Mouse (Mus musculus): Measurements from ENCODE around the gene Pan3. TPM values are rescaled to one million over a fixed set of nuclear protein-coding genes. Genes with fewer than 3 reads are reported as not detected.
A peak's percentile ranks its signal among the peaks of the same experiment; 100 is the strongest.

The Pan3 gene
- polyA plus RNA-seq, 1 experiment from 2014 or later: 71.9 TPM

DNA sequence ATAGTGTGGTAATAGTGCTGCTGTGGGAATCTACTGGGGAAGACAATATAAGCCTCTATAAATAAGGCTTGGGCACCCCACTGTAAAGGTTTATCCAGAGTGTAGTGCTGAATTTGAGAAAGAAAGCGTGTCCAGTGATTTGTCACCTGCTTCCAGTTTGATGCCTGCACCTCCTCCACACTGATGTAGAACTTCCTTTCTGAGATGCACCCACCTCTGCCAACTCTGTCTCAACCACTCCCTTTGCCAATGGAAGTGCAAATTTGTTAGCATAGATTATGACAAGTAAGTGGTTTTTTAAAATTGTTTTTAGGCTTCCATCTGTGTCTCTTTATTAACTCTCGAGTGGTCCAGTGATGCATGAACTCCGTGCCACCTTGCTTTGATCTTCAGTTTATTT, 33.3 kb downstream of the Pan3 start:
- WGBS: 80% methylated on average over 3 of the region's 3 CpGs

DNA sequence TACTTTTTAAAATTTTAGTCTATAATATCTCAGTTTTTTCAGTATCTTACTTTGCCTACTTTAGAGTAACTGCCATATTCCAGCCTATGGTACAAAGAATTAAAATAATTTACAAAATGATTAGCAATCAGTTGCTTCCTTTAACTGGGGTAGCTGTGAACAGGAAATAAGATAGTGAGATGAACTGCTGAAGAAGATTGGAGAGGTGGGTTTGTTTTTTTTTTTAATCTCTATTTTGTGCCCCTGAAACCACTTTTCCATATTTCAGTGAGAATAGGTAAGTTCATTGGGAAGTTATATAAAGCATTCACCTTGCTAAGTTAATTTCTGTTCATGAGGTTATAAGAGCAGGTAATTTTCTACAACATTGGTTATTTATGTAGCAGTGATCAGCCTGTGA, 36.4 kb downstream of the Pan3 start:
- Histone ChIP-seq H3K4me2 (replicated peaks) (no peak overlapping the region), H3K27ac (replicated peaks) (no peak overlapping the region), H3K27me3 (no peaks in the 10 kb centered on the region), H3K9ac (replicated peaks) (no peak overlapping the region), H3K9me3 (no peaks in the 10 kb centered on the region), H3K36me3 (peaks cover 2% of the 10 kb centered on the region; the same call in 1 of the 2 replicates), H3K4me1 (peaks cover 6% of the 10 kb centered on the region; the same call in 1 of the 2 replicates), H3K4me3 (no peak overlapping the region)
- ATAC-seq (replicated peaks): no peak

More for the DNA sequence above, 33.3 kb downstream of the Pan3 start:
- ATAC-seq (replicated peaks): no peak
- H3K36me3 ChIP-seq: no peaks in the 10 kb centered on the region; the same call in 1 of the 2 replicates
- H3K4me3 ChIP-seq: no peak overlapping the region
- no peak overlapping the region for H3K9ac ChIP-seq (replicated peaks)
- H3K4me2 ChIP-seq (replicated peaks): no peak overlapping the region
- no peaks in the 10 kb centered on the region for H3K9me3 ChIP-seq
- no peaks in the 10 kb centered on the region for H3K27me3 ChIP-seq
- H3K27ac ChIP-seq (replicated peaks): 0 out of 2 replicates have a peak overlapping the region, but pooled peaks have one; percentile 12
- peaks cover 6% of the 10 kb centered on the region; the same call in 1 of the 2 replicates for H3K4me1 ChIP-seq

- Histone ChIP-seq H3K27me3 (no peaks in the 10 kb centered on the region), H3K4me1 (no peaks in the 10 kb centered on the region), H3K4me2 (replicated peaks) (no peak overlapping the region), H3K9ac (replicated peaks) (no peak overlapping the region), H3K27ac (replicated peaks) (no peak overlapping the region), H3K36me3 (peaks cover 2% of the 10 kb centered on the region; the same call in 1 of the 2 replicates), H3K9me3 (no peaks in the 10 kb centered on the region), H3K4me3 (no peak overlapping the region)
- no peak for ATAC-seq (replicated peaks)
- 98% methylated on average over 5 of the region's 5 CpGs for WGBS
Observed at GRCm38 (mm10) chr5:147471163-147471562, 41.2 kb downstream of the Pan3 start.

- WGBS: 88% methylated on average over 6 of the region's 6 CpGs
- H3K4me3 ChIP-seq: no peak overlapping the region
Observed at GRCm38 (mm10) chr5:147473071-147473470, 43.1 kb downstream of the Pan3 start.

GRCm38 (mm10) chr5:147473856-147474255, 43.9 kb downstream of the Pan3 start:
- ATAC-seq (replicated peaks): no peak
- Histone ChIP-seq H3K9me3 (no peaks in the 10 kb centered on the region), H3K27ac (replicated peaks) (no peak overlapping the region), H3K4me3 (no peak overlapping the region), H3K4me1 (no peaks in the 10 kb centered on the region), H3K9ac (replicated peaks) (no peak overlapping the region), H3K4me2 (replicated peaks) (no peak overlapping the region), H3K36me3 (0 out of 2 replicates have a peak, but pooled peaks cover 2% of the 10 kb centered on the region), H3K27me3 (no peaks in the 10 kb centered on the region)
- 89% methylated on average over 3 of the region's 3 CpGs for WGBS

More at GRCm38 (mm10) chr5:147473071-147473470, 43.1 kb downstream of the Pan3 start:
- Histone ChIP-seq H3K9ac (replicated peaks) (no peak overlapping the region), H3K36me3 (0 out of 2 replicates have a peak, but pooled peaks cover 2% of the 10 kb centered on the region), H3K27me3 (no peaks in the 10 kb centered on the region), H3K4me1 (no peaks in the 10 kb centered on the region), H3K9me3 (no peaks in the 10 kb centered on the region), H3K4me2 (replicated peaks) (no peak overlapping the region), H3K27ac (replicated peaks) (no peak overlapping the region)
- ATAC-seq (replicated peaks): no peak

GRCm38 (mm10) chr5:147476109-147476508, 46.1 kb downstream of the Pan3 start:
- WGBS: 90% methylated on average over 5 of the region's 5 CpGs
- Histone ChIP-seq H3K36me3 (no peaks in the 10 kb centered on the region), H3K27me3 (no peaks in the 10 kb centered on the region), H3K4me3 (no peak overlapping the region), H3K27ac (replicated peaks) (no peak overlapping the region), H3K4me1 (no peaks in the 10 kb centered on the region), H3K9me3 (no peaks in the 10 kb centered on the region), H3K4me2 (replicated peaks) (no peak overlapping the region), H3K9ac (replicated peaks) (no peak overlapping the region)
- ATAC-seq (replicated peaks): no peak

GRCm38 (mm10) chr5:147477106-147477505, 47.1 kb downstream of the Pan3 start:
- WGBS: 98% methylated on average over 9 of the region's 9 CpGs
- no peak overlapping the region for H3K4me3 ChIP-seq
- H3K27me3 ChIP-seq: no peaks in the 10 kb centered on the region
- H3K4me2 ChIP-seq (replicated peaks): no peak overlapping the region
- no peak overlapping the region for H3K27ac ChIP-seq (replicated peaks)
- no peaks in the 10 kb centered on the region for H3K9me3 ChIP-seq
- ATAC-seq (replicated peaks): no peak
- H3K4me1 ChIP-seq: no peaks in the 10 kb centered on the region
- H3K9ac ChIP-seq (replicated peaks): no peak overlapping the region
- no peaks in the 10 kb centered on the region for H3K36me3 ChIP-seq

DNA sequence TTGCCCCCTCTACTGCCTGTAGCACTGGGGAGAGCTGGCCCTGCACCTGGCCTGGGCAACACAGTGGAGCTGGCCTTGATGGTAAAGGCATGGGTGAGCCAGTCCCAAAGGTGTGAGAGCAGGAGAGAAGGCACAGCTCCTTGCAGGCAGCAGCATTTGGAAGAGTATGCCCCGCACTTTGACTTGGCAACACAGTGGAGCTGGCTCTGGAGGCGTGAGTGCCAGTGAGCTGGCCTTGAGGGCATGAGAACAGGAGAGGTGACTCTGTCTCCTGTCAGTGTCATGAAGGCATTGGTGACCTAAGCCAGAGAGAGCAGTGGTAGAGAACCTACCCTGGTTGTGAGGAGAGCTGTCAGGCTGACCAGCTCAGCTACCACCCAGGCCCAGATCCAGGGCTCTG, 49.4 kb downstream of the Pan3 start:
- H3K4me1 ChIP-seq: no peaks in the 10 kb centered on the region
- WGBS: 93% methylated on average over 2 of the region's 2 CpGs
- ATAC-seq (replicated peaks): no peak
- no peak overlapping the region for H3K4me2 ChIP-seq (replicated peaks)
- H3K36me3 ChIP-seq: no peaks in the 10 kb centered on the region
- no peaks in the 10 kb centered on the region for H3K27me3 ChIP-seq
- no peak overlapping the region for H3K4me3 ChIP-seq
- no peaks in the 10 kb centered on the region for H3K9me3 ChIP-seq
- H3K27ac ChIP-seq (replicated peaks): no peak overlapping the region
- H3K9ac ChIP-seq (replicated peaks): no peak overlapping the region

DNA sequence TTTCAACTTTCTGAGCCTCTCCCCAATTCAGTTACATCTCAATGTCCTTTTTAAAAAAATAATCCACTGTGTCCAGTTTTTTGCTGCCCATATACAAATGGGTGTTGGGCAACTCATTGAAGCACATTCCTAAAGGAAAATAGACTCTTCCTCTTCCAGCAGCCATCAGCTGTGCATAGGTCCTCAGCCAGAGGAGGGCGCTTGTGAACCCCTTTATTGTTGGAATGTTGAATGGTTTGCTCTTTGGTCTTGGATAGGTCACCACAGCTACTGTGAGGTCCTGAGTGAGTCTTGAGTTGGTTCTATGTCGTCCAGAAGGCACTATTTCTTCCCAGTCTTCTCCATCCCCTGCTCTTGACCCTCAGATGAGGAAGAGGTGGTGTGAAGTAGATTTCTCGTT, 54.2 kb downstream of the Pan3 start:
- Histone ChIP-seq H3K9ac (replicated peaks) (no peak overlapping the region), H3K9me3 (no peaks in the 10 kb centered on the region), H3K4me1 (no peaks in the 10 kb centered on the region), H3K36me3 (0 out of 2 replicates have a peak, but pooled peaks cover 2% of the 10 kb centered on the region), H3K27ac (replicated peaks) (no peak overlapping the region), H3K4me3 (no peak overlapping the region), H3K4me2 (replicated peaks) (no peak overlapping the region), H3K27me3 (no peaks in the 10 kb centered on the region)
- 78% methylated on average over 3 of the region's 3 CpGs for WGBS
- ATAC-seq (replicated peaks): no peak

- no peak for ATAC-seq (replicated peaks)
- Histone ChIP-seq H3K4me2 (replicated peaks) (no peak overlapping the region), H3K9ac (replicated peaks) (no peak overlapping the region), H3K36me3 (0 out of 2 replicates have a peak, but pooled peaks cover 2% of the 10 kb centered on the region), H3K27ac (replicated peaks) (no peak overlapping the region), H3K4me1 (no peaks in the 10 kb centered on the region), H3K9me3 (no peaks in the 10 kb centered on the region), H3K27me3 (no peaks in the 10 kb centered on the region), H3K4me3 (no peak overlapping the region)
- WGBS: 80% methylated on average over 6 of the region's 6 CpGs
Observed at GRCm38 (mm10) chr5:147489226-147489625, 59.3 kb downstream of the Pan3 start.

- 0 out of 2 replicates have a peak, but pooled peaks cover under 1% of the 10 kb centered on the region for H3K4me1 ChIP-seq
- H3K27me3 ChIP-seq: no peaks in the 10 kb centered on the region
- no peaks in the 10 kb centered on the region for H3K9me3 ChIP-seq
- 88% methylated on average over 5 of the region's 5 CpGs for WGBS
- H3K9ac ChIP-seq (replicated peaks): no peak overlapping the region
- ATAC-seq (replicated peaks): no peak
- H3K4me3 ChIP-seq: no peak overlapping the region
- no peak overlapping the region for H3K27ac ChIP-seq (replicated peaks)
- 0 out of 2 replicates have a peak, but pooled peaks cover 2% of the 10 kb centered on the region for H3K36me3 ChIP-seq
- no peak overlapping the region for H3K4me2 ChIP-seq (replicated peaks)
Observed at GRCm38 (mm10) chr5:147490907-147491306, 60.9 kb downstream of the Pan3 start.

DNA sequence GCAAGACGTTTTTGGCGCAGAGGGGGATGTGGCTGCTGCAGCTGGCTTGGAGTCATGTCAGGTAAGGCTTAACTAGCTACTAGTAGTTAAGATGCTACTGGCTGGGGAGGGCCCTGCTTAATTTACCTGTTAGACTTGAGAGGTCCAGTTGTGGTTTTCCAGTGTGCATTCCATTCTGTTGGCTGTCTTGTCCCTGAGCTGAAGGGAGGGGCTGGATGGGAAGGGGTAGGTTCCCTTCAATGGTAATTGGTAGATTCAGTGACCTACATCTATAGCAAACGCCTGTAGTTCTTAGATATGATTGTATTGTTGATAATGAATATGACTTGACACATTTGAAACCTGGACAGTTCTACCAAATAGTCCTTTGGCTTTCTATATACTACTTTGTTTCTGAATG, 62.5 kb downstream of the Pan3 start:
- WGBS: 85% methylated on average over 3 of the region's 3 CpGs
- no peak overlapping the region for H3K4me3 ChIP-seq
- no peak overlapping the region for H3K4me2 ChIP-seq (replicated peaks)
- H3K4me1 ChIP-seq: 0 out of 2 replicates have a peak, but pooled peaks cover 3% of the 10 kb centered on the region
- 0 out of 2 replicates have a peak, but pooled peaks cover 2% of the 10 kb centered on the region for H3K36me3 ChIP-seq
- no peaks in the 10 kb centered on the region for H3K9me3 ChIP-seq
- no peak for ATAC-seq (replicated peaks)
- H3K27ac ChIP-seq (replicated peaks): no peak overlapping the region
- no peaks in the 10 kb centered on the region for H3K27me3 ChIP-seq
- no peak overlapping the region for H3K9ac ChIP-seq (replicated peaks)

GRCm38 (mm10) chr5:147493205-147493604, 63.2 kb downstream of the Pan3 start:
- H3K4me2 ChIP-seq (replicated peaks): no peak overlapping the region
- H3K27ac ChIP-seq (replicated peaks): no peak overlapping the region
- WGBS: 77% methylated on average over 1 of the region's 1 CpGs
- H3K4me1 ChIP-seq: 0 out of 2 replicates have a peak, but pooled peaks cover 3% of the 10 kb centered on the region
- no peaks in the 10 kb centered on the region for H3K27me3 ChIP-seq
- H3K36me3 ChIP-seq: 0 out of 2 replicates have a peak, but pooled peaks cover 2% of the 10 kb centered on the region
- no peaks in the 10 kb centered on the region for H3K9me3 ChIP-seq
- H3K4me3 ChIP-seq: no peak overlapping the region
- no peak for ATAC-seq (replicated peaks)
- no peak overlapping the region for H3K9ac ChIP-seq (replicated peaks)
